Mouse (Mus musculus): ENCODE data around the gene Mrpl23.

GRCm38 (mm10) chr7:142538291-142538690 lies 5.8 kb downstream of the Mrpl23 start:
- TF ChIP-seq POLR2A (IDR thresholded peaks at IDR 0.05; ENCODE audit: low read depth, low read length) (no peak), CTCF (conservative IDR thresholded peaks at IDR 0.05; ENCODE audit: insufficient read depth, insufficient read length, low read depth, low read length) (no peak)

Data from kidney, adult 2 months (tissue).